Mouse (Mus musculus): ENCODE results near the gene 7530416G11Rik. TPM values are rescaled to one million over a fixed set of nuclear protein-coding genes. Genes with fewer than 3 reads are reported as not detected.

The 7530416G11Rik gene
- polyA plus RNA-seq, 1 experiment, result not detected

- TF ChIP-seq EP300 (IDR thresholded peaks at IDR 0.05; ENCODE audit: insufficient read depth, low read depth, low read length) (no peak), CTCF (IDR thresholded peaks at IDR 0.05; ENCODE audit: low read depth, low read length) (no peak), POLR2A (IDR thresholded peaks at IDR 0.05; ENCODE audit: insufficient read depth, low read length) (no peak)
- H3K27me3 ChIP-seq (ENCODE audit: control insufficient read depth, insufficient read depth, low read length, poor library complexity, severe bottlenecking), result no peaks in the 10 kb centered on the region
- H3K27ac ChIP-seq (ENCODE audit: insufficient read depth, low read length), result no peak overlapping the region
- no peak overlapping the region for H3K4me3 ChIP-seq (ENCODE audit: low read depth, low read length)
- H3K9ac ChIP-seq (ENCODE audit: low read depth, poor library complexity, severe bottlenecking), result no peak overlapping the region
- no peaks in the 10 kb centered on the region for H3K36me3 ChIP-seq (ENCODE audit: control insufficient read depth, insufficient read depth, low read length, poor library complexity, severe bottlenecking)
- no peaks in the 10 kb centered on the region for H3K9me3 ChIP-seq (replicated peaks; ENCODE audit: control insufficient read depth, insufficient read depth, low read length, poor library complexity, severe bottlenecking)
- H3K4me1 ChIP-seq (ENCODE audit: control insufficient read depth, insufficient read depth, low read length), result peaks cover 3% of the 10 kb centered on the region
These were observed 8.8 kb downstream of the 7530416G11Rik start for GRCm38 (mm10) chr15:85494163-85494621.

- TF ChIP-seq EP300 (IDR thresholded peaks at IDR 0.05; ENCODE audit: insufficient read depth, low read depth, low read length), result no peak
- no peak for TF ChIP-seq POLR2A (IDR thresholded peaks at IDR 0.05; ENCODE audit: insufficient read depth, low read length)
- TF ChIP-seq CTCF (IDR thresholded peaks at IDR 0.05; ENCODE audit: low read depth, low read length), result no peak
- Histone ChIP-seq H3K9me3 (replicated peaks; ENCODE audit: control insufficient read depth, insufficient read depth, low read length, poor library complexity, severe bottlenecking) (no peaks in the 10 kb centered on the region), H3K4me3 (ENCODE audit: low read depth, low read length) (no peak overlapping the region), H3K9ac (ENCODE audit: low read depth, poor library complexity, severe bottlenecking) (no peak overlapping the region), H3K27me3 (ENCODE audit: control insufficient read depth, insufficient read depth, low read length, poor library complexity, severe bottlenecking) (no peaks in the 10 kb centered on the region; the same call in 1 of the 2 replicates), H3K4me1 (ENCODE audit: control insufficient read depth, insufficient read depth, low read length) (peaks cover 3% of the 10 kb centered on the region), H3K27ac (ENCODE audit: insufficient read depth, low read length) (no peak overlapping the region), H3K36me3 (ENCODE audit: control insufficient read depth, insufficient read depth, low read length, poor library complexity, severe bottlenecking) (no peaks in the 10 kb centered on the region)
These were observed 13.3 kb downstream of the 7530416G11Rik start for GRCm38 (mm10) chr15:85489751-85490150.

- no peaks in the 10 kb centered on the region for H3K36me3 ChIP-seq (ENCODE audit: control insufficient read depth, insufficient read depth, low read length, poor library complexity, severe bottlenecking)
- H3K4me3 ChIP-seq (ENCODE audit: low read depth, low read length), result no peak overlapping the region
- H3K9ac ChIP-seq (ENCODE audit: low read depth, poor library complexity, severe bottlenecking), result no peak overlapping the region
- H3K27ac ChIP-seq (ENCODE audit: insufficient read depth, low read length), result no peak overlapping the region
- no peaks in the 10 kb centered on the region for H3K9me3 ChIP-seq (replicated peaks; ENCODE audit: control insufficient read depth, insufficient read depth, low read length, poor library complexity, severe bottlenecking)
- H3K4me1 ChIP-seq (ENCODE audit: control insufficient read depth, insufficient read depth, low read length), result no peaks in the 10 kb centered on the region
- TF ChIP-seq EP300 (IDR thresholded peaks at IDR 0.05; ENCODE audit: insufficient read depth, low read depth, low read length), result no peak
- no peaks in the 10 kb centered on the region; the same call in 1 of the 2 replicates for H3K27me3 ChIP-seq (ENCODE audit: control insufficient read depth, insufficient read depth, low read length, poor library complexity, severe bottlenecking)
These were observed 14.1 kb downstream of the 7530416G11Rik start for GRCm38 (mm10) chr15:85488900-85489299.

- H3K9ac ChIP-seq (ENCODE audit: low read depth, poor library complexity, severe bottlenecking), result no peak overlapping the region
- H3K4me1 ChIP-seq (ENCODE audit: control insufficient read depth, insufficient read depth, low read length), result peaks cover 8% of the 10 kb centered on the region
- no peaks in the 10 kb centered on the region for H3K27me3 ChIP-seq (ENCODE audit: control insufficient read depth, insufficient read depth, low read length, poor library complexity, severe bottlenecking)
- no peaks in the 10 kb centered on the region for H3K36me3 ChIP-seq (ENCODE audit: control insufficient read depth, insufficient read depth, low read length, poor library complexity, severe bottlenecking)
- TF ChIP-seq EP300 (IDR thresholded peaks at IDR 0.05; ENCODE audit: insufficient read depth, low read depth, low read length), result no peak
- TF ChIP-seq CTCF (IDR thresholded peaks at IDR 0.05; ENCODE audit: low read depth, low read length), result peak; percentile 51
- H3K27ac ChIP-seq (ENCODE audit: insufficient read depth, low read length), result no peak overlapping the region
- H3K4me3 ChIP-seq (ENCODE audit: low read depth, low read length), result no peak overlapping the region
- no peaks in the 10 kb centered on the region for H3K9me3 ChIP-seq (replicated peaks; ENCODE audit: control insufficient read depth, insufficient read depth, low read length, poor library complexity, severe bottlenecking)
These were observed 22.4 kb downstream of the 7530416G11Rik start for GRCm38 (mm10) chr15:85480630-85481029.

- Histone ChIP-seq H3K9me3 (replicated peaks; ENCODE audit: control insufficient read depth, insufficient read depth, low read length, poor library complexity, severe bottlenecking) (no peaks in the 10 kb centered on the region), H3K4me1 (ENCODE audit: control insufficient read depth, insufficient read depth, low read length) (peaks cover 8% of the 10 kb centered on the region), H3K4me3 (ENCODE audit: low read depth, low read length) (no peak overlapping the region), H3K9ac (ENCODE audit: low read depth, poor library complexity, severe bottlenecking) (no peak overlapping the region), H3K27ac (ENCODE audit: insufficient read depth, low read length) (no peak overlapping the region), H3K36me3 (ENCODE audit: control insufficient read depth, insufficient read depth, low read length, poor library complexity, severe bottlenecking) (no peaks in the 10 kb centered on the region), H3K27me3 (ENCODE audit: control insufficient read depth, insufficient read depth, low read length, poor library complexity, severe bottlenecking) (no peaks in the 10 kb centered on the region)
- TF ChIP-seq POLR2A (IDR thresholded peaks at IDR 0.05; ENCODE audit: insufficient read depth, low read length) (no peak), CTCF (IDR thresholded peaks at IDR 0.05; ENCODE audit: low read depth, low read length) (no peak), EP300 (IDR thresholded peaks at IDR 0.05; ENCODE audit: insufficient read depth, low read depth, low read length) (no peak)
These were observed 23.1 kb downstream of the 7530416G11Rik start for GRCm38 (mm10) chr15:85479919-85480318.

GRCm38 (mm10) chr15:85479365-85479764, 23.7 kb downstream of the 7530416G11Rik start:
- no peak overlapping the region for H3K9ac ChIP-seq (ENCODE audit: low read depth, poor library complexity, severe bottlenecking)
- no peaks in the 10 kb centered on the region for H3K36me3 ChIP-seq (ENCODE audit: control insufficient read depth, insufficient read depth, low read length, poor library complexity, severe bottlenecking)
- no peak overlapping the region for H3K27ac ChIP-seq (ENCODE audit: insufficient read depth, low read length)
- no peak overlapping the region for H3K4me3 ChIP-seq (ENCODE audit: low read depth, low read length)
- H3K4me1 ChIP-seq (ENCODE audit: control insufficient read depth, insufficient read depth, low read length), result peaks cover 8% of the 10 kb centered on the region
- H3K9me3 ChIP-seq (replicated peaks; ENCODE audit: control insufficient read depth, insufficient read depth, low read length, poor library complexity, severe bottlenecking), result no peaks in the 10 kb centered on the region
- no peaks in the 10 kb centered on the region for H3K27me3 ChIP-seq (ENCODE audit: control insufficient read depth, insufficient read depth, low read length, poor library complexity, severe bottlenecking)
- TF ChIP-seq EP300 (IDR thresholded peaks at IDR 0.05; ENCODE audit: insufficient read depth, low read depth, low read length) (no peak), POLR2A (IDR thresholded peaks at IDR 0.05; ENCODE audit: insufficient read depth, low read length) (no peak), CTCF (IDR thresholded peaks at IDR 0.05; ENCODE audit: low read depth, low read length) (no peak)

Data from ES-Bruce4 (cell line).